Mouse (Mus musculus) cerebellum, adult 9-10 months (tissue): Measurements from ENCODE around the gene Iqsec1.

Experiments
- DNase-seq: peaks from one replicate; pipeline ENCODE4 v3.0.0; 2022

Iqsec1 gene

DNA sequence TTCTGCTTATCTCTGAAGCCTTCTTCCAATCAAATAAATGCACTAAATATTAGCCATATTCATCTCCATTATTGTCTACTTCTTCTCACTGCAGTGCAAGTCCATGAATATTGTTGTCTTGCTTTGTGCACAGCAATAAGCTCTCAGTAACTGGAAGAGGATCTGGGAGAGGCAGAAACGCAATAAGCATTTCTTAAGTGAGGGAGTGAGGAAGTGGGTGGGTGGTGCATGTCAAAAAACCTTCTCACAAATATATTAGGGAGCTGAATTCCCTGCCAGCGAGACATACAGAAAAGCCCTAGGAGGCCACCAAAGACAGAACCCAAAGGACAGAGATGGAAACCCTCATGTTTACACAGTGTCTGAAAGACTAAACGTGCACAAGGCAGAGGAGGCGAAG is 35.1 kb downstream of the Iqsec1 start:
- no peak for DNase-seq

DNA sequence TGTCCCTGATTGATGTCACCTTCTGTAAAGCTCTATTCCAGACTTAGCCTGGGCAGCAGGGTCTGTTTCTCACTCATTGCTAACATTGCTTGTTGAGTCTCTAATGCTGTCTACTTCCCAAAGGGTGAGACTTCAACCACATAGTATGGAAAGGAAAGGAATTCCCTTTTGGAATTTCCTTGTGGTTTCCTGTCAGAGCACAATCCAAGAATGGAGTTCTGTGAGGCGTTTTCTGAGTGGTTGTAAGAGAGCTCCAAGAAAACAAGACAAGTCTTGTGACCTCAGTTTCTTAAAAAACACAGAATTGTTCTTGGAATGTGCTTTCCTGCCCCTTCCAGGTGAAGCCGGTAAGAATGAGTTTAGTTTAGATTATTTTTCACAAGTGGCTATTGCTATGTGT is 37.5 kb downstream of the Iqsec1 start:
- DNase-seq = no peak

DNA sequence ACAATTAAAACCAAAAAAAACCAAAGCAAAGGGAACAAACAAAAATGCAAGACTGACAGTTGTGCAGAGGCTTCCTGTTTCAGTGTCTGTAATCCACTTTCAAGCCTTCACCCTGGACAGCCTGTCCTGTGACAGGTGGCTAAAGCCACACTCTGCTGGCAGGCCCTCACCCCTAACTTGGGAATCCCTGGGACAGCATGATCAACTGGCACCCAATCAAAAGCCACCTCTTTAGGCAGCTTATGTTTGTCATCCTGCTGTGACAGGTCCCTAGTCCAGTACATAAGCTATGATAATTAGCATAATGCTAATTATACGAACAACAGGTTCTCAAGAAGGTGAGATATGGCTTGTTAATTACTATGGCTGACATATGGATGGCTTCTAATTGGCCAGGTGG is 40.4 kb downstream of the Iqsec1 start:
- peak; percentile 12 for DNase-seq

DNA sequence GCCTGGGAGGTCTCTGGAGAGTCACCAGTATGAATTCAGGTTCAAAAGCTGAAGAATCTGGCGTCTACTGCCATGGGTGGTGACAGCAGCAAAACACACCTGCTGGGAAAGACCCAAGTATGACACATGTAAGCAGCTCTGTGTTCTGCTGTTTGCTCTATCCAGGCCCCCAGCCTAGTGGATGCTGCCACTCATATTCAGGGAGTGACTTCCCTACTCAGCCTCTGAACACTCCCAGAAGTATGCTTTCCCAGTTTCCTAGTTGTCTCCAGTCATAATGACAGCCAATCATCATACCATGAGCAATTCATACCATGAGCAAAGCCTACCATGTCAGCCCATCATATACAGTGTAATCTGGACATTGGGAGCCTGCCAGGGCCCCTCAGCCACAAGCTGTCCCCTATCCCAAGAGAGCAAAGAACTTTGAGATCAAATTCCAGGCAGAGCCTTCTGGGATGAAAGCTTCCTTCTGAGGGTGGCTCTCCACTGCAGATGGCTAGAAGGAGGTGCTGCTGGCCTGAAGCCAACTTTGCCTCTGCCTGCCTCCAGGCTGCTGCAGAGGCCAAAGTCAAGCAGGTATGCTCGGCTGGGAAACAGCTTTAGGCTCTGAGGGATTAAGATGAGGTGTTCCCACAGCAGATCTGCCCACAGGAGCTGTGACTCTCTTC is 42.8 kb downstream of the Iqsec1 start:
- DNase-seq = no peak

DNA sequence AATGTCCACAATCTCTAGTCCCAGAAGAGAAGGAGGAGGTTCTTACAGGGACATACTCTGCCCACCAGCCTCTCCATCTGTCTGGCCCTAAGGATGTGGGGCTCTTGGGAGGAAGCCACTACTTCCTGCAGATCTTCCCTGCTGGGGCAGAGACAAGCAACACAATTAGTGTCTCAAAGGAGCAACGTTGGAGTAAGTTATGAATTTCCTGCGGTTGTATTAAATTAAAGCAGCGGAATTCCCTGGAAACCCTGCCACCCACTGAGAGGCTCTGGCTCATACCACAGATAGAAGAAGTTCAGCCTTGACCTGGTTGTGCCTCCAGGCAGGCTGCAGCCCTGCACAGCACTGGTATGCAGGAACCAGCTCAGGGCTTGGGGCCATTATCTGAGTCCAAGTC is 47.2 kb downstream of the Iqsec1 start:
- DNase-seq = no peak

DNA sequence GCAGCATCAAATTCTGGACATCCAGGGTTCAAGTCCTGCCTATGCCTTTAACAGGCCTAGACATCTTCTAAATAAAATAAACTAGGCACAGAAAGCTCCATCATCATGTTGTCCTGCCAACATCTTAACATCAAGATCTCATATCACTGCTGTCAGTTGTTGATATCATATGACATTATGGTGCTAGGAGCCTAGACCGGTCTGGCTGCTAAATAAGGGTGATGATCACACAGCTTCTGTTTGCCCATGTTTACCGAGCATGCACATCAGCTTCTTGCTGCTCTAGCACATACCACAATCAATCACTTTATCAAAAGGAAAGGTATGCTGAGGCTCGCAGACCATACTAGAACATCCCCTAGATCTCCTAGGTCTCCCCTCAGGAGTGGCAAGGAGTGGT is 54.8 kb downstream of the Iqsec1 start:
- DNase-seq = no peak

DNA sequence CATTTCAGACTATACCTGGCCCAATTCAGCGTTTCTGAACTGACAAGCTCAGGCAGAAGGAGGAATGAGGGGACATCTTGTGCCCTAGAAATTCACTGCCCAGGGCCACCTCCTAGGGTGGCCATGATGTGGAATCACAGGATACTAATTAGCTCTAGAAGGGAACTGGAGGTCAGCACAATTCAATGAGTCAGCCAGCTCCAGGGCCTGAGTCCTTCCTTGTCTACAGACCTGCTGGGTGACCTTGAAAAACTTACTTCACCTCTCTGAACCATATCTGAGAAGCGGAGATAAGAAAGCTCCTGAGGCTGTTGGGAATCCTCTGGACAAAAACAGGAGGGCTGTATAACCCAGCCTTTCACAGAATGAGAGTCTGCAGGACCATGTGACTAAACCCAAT is 59.7 kb downstream of the Iqsec1 start:
- peak; percentile 34 for DNase-seq

DNA sequence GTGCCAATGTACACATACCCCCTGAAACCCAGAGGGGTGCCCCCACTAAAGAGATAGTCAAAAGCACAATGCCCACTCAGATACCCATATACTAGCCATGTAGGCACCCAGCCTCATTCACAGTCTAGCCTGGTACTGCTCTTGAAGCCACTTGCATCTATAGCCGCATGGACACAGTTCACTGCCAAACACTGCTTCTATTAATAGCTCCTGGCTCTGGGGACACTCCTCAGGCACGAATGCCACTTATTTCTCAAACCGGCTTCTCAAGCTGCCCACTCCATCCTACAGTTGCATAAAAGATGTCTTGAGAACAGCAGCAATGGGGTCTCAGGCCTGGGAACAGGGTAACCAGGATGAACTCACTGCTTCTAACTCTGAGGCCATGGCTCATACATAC is 63.0 kb downstream of the Iqsec1 start:
- DNase-seq = peak; percentile 31

DNA sequence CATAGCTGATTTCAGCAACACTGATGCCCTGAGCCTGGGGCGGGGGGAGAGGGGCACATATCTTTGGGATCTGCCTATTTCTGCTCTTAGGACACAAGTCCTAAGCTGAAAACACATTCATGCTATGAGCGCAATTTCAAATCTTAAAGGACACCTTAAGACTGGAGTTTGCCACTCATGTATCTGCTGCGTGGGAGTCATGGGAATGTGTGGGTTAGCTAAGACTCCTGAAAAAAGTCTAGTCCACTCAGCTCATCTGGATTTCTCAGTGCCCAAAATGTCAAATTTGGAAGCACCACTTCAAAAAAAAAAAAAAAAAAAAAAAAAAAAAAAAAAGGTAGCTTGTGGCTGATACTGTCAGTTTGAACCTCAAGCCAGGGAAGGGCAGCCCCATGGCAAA is 63.7 kb downstream of the Iqsec1 start:
- DNase-seq = no peak

DNA sequence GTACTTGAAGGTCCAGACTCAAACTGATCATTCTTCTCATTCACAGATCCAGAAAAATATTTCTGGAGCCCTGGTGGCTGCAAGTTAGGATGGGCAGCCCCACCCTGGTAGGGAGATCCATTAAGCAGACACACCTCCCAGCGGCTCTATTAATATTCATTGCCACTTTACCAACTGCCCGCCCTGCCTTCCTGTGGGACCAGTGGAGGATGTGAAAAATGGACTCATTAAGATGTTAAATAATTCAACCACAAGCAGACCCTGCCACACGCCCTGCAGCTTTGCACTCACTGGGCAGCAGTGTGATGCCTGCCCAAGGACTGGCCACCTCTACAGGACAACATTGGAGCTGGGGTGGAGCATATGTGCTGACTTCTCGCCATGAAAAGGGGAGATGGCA is 64.1 kb downstream of the Iqsec1 start:
- DNase-seq = no peak

DNA sequence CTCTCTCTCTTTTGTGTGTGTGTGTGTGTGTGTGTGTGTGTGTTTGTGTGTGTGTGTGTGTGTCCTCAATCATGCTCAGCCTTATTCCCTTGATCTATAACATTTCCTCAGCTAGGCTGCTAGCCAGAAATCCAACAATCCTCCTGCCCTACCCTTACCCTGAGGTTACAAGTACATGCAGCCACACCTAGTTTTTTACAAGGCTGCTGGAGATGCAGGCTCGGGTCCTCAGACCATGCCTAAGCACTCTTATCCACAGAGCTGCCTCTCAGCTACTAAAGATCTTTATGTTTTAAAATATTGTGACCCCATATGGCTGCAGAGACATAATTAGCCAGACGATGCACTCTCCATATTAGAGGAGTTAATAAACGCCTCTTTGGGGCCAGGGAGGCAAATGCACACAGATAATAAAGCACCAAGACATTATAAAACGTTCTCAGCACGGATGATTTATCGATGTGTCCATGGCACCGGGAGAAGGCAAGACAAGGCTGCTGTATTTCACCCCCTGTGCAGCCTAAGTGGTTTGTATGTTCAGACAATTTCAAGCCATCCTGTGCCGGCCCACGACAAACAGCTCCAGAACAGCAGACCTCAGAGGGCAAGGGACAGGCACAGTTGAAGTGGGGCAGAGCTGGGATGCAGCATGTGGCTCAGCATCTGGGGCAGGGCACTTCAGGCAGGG is 67.1 kb downstream of the Iqsec1 start:
- no peak for DNase-seq

DNA sequence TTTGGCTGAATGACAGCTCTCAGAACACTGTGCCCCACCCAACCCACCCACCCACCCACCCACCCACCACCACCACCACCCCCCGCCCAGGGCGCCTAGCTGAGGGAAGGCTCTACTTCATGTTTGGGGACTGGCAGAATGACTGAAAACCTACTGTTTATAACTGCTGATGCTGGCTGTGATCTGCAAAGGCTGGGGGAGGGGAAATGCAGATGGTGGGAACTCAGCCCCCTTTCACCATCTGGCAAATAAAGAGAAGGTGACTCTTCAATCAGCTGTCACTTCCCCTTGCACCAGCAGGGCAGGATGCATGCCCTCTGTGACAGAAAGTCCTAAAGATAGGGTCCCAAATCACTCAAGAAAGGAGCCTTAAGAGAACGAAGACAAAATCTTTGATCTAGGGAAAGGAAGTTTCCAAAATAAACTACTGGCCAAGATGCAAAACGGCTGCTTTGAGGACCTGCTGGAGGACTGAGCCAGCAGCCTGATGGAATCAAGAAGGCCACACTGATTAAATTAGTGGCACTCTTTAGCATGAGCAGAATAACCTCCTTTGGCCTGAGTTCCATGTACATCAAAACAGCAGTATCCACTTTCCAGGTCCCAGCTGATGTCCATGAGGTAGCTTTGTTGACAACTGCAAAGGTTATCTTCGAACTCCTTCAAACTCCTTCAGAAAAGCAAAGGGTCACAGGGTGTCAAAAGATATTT is 67.8 kb downstream of the Iqsec1 start:
- no peak for DNase-seq

DNA sequence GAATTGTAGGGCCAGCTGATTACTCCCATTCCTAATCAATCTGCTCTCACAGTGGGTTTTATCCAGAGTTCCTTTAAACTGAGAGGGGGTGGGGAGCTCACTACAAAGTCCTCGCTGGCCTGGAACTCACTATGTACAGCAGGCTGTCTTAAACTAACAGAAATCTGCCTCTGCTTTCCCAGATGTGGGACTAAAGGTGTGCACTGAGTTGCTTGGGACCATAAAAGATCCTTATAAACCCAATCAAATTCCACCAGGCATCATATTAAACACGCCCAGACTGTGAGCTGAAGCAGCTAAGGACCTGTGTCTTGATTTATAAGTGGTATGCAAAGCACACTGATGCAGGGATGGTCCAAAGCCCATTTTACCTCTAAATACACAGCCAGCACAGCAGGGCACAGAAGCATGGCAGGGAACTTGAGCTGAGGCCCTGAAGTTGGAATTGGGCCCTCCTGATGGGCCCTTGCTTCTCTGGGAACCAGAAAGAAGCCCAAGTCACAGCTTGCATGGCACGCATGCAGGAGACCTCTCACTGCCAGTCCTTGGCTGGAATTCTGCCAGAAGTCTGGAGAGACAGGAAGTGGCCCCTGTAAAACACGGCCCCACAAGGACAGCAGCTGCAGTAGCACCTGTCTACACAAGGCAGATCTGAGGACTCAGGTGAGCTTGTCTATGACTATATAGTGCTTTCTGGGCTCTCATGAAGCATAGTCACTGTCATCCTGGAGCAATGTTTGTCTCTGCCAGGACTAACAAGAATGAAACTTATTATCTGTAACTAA is 68.7 kb downstream of the Iqsec1 start:
- DNase-seq = no peak

DNA sequence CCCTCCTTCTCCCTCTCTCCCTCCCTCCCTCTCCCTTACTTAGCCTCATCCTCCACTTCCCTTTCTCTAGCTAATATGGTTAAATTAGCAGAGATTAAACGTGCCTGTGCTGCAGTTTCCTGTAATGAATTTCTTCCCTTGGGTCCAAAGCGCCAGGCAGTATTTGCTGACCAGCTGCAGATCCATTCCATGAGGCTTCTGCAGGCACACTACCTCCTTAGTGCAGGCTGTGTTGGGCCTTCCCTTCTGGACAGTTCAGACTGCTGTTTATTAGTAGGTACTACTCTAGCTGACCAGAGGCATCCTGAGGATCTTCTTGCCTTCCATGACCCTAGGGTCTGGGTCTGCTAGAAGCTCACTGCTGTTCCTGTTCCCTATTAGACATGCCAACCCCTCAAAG is 72.9 kb downstream of the Iqsec1 start:
- no peak for DNase-seq

DNA sequence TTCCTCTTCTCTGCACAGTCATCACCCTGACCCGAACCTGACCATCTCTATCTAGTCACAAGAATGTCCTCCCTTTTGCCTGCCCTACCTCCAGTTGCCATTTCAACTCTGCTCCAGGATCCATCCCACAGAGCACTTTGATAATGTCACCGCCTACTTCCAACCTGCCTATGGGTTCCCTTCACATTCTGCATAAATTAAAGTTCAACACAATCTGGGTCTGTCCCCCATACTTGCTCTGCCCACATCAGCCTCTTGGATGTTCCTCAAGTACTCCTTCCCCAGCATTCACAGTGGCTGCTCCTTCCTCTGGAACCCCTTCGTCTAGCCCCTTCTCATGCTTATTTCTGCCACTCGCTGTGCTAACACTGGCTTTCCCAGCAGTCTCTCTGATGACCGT is 74.7 kb downstream of the Iqsec1 start:
- DNase-seq = no peak

DNA sequence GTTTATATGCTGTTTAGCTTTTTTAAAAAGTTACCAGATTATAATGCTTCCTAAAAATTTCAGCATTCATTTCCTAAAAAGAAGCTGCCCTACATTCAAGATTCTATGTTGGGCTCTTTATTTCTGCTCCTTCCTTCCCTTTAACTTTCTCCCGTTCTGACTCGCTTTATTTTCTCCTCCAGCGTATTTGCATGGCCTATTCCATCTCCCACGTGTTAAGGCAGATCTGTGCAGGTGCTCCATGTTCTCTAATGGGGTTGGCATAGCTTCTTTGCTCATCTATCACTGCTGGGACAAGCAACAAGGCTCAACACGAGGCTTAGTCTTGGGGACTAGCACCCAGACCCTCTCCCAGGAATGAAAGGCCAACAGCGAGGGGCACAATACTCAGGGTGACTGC is 75.7 kb downstream of the Iqsec1 start:
- DNase-seq = no peak

DNA sequence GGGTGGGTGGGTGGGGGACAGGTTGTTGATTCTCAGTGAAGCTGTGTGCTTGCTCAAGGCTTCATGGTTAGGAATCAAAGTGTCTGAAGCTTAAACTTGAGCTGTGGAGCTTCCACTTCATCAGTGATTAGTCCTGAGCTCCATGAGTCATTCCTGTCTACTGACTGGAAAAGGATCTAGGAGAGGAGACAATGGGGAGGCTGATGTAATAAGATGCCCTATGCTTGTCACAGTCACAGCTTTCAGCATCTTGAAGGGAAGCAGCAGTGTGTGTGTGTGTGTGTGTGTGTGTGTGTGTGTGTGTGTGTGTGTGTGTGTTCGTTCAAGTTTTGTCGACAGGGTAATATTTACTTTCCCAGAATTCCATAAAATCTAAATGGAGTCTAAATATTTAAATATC is 84.3 kb downstream of the Iqsec1 start:
- no peak for DNase-seq

DNA sequence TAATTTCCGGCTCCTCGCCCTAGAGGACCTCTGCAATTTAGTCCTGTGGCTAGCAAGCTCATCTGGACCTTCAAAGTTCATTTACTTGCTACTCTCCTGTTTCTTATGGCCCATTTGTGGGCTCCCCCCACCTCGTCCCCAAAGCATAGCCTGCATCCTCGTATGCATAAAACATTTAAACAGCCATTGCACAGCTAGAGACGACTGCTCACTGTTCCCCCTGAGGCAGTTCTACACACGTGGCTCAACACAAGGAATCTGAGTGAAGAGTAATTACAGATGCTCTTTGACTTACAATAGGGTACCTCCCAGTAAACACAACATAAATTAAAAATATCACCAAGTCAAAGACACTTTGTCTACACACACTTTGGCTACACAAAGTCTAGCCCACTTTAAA is 88.2 kb downstream of the Iqsec1 start:
- no peak for DNase-seq

DNA sequence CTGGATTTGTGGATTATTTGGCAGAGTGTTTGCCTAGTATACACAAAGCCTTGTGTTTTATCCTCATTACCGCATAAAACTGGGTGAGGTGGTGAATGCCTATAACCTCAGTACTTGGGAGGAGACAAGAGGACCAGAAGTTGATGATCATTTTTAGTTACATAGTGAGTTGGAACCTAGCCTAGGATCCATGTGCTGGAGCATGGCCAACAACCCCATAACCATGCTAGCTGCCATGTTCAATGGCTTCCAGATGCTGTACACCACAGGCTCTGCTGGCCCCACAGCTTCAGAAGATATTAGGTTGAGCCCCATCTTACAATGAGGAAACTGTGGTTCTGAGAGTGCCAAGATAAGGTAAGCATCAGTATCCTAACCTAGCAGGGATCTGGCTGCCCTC is 89.2 kb downstream of the Iqsec1 start:
- DNase-seq = no peak

DNA sequence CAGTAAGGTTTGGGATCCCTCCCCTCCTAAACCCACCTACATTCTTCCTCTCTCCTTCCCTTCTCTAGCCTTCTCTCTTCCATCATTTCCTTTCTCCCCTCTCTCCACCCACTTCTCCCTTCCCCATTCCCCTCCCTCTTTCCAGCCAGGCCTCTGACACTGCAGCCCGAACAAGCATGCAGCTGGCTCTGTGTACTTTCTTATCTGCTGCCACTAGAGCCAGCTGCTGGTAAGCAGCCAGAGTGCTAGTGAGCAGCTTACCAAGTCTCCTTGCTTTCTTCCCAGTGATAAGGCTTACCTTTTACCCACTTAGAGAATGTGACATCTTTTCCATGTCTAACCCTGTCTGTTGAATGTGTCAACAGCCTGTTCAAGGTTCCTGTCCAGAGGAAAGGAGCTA is 90.4 kb downstream of the Iqsec1 start:
- no peak for DNase-seq

DNA sequence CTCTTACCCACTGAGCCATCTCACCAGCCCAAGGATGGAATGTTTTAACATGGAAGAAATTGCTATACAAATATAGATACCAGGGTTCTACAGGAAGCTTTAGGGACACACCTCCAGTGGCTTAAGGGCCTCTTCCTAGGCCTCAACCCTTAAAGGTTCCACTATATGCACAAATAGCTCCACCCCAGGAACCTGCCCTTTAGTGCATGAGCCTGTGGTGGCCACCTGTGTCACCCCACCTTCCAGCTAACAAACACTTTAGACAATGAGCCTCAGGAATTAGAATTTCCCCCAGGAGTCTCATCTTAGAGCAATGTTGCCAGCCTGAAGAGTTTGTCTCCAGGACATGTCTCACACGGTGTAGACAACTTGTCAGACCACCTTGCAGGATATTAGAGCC is 96.1 kb downstream of the Iqsec1 start:
- no peak for DNase-seq

DNA sequence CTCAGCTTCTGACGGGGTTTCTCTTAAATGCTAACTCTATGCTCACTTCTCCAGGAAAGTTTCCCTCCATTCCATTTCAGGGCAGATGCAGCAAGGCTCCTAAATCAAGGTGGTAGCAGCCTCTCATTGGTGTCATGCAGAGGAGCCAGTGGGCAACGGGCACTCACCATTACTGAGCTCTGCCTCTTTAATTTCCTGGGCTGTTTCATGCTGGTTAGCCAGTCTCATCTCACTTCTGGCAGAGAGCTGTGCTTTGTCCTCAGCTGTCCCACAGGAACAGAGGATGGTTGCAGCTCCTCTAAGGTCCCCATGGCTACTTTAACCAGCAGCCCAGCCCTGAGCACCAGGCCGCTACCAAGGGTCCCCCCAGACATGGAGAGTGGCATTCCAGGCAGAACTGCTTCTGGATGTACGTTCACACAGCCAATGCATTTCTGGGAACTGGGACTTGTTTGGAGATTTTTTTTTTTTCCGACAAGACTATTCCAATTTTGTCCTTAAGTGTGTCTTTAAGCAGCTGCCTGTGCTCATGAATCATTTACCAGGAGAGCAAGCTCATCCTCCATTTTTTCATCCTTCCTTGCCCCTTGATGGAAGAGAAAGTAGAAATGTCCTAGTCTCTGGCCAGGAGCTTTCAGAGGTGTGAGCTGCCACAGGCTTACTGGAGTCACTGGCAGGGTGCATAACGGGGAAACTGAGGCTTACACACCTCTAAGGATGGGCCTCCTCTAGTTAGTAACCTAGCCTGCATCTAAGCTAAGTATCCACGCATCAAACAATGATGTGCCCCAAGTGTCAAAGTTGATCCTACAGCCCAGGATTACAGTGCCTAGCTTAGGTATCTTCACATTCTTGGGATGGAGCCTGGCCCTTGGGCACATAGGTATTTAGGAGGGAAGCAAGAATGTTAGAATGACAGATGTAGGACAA is 98.9 kb downstream of the Iqsec1 start:
- no peak for DNase-seq
